Mouse (Mus musculus) G1E-ER4 (cell line): ENCODE data around the gene Morc2b. TPM values are rescaled to one million over a fixed set of nuclear protein-coding genes. Genes with fewer than 3 reads are reported as not detected.
"Not testable (repeated sequence)": the region's sequence is repeated elsewhere in the genome, so short reads cannot be mapped to it uniquely, and the experiment has no call there.

ENCODE experiments used
- GATA1 ChIP-seq: IDR thresholded peaks from one replicate; pipeline ENCODE4 v1.8.0; 2012; ENCODE audit warnings: low read length, inconsistent platforms
- polyA plus RNA-seq: library from polyadenylated mRNA; stranded (reverse); fragments of >175 nt; gene quantifications from 2 replicates; pipeline ENCODE4 v1.2.3, GENCODE M21; 2012

Morc2b gene
- not detected in 2 replicates for polyA plus RNA-seq

DNA sequence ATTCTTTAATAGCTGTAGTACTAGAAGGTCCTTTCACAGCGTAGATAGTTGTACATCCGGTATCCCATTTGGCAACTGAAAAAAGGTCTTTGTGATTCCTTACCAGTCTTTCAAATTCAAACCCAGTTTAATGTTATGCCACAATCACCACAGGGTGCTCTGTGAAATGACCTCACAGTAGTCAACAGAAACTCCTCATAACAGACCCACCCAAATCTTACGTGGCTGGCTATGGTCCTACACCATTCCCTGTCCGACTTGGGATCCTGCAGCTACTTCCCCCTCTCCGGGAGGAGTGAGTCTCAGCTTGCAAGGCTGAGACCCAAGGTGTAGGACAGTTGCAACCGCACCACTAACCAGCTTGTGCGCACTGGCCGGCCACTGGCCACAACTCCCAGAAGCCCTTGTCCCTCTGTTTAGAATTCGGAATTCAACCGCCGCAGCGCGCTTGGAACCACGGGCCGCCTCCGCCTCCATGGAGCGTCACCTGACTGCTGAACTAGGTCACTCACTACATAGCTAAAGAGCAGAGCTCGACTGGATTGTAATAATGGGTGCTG lies at the start of gene Morc2b:
Gene Morc2b, minus strand, starts transcription at position 423 of the 560 bp plus-strand sequence.
- no peak for TF ChIP-seq GATA1

GRCm38 (mm10) chr17:33168147-33168546 lies 28.7 kb upstream of the Morc2b start, which contains the start of gene Olfr55:
Olfr55 (plus strand) TSS chr17:33168447.
- not testable (repeated sequence) for TF ChIP-seq GATA1

- TF ChIP-seq GATA1, result no peak
Observed at GRCm38 (mm10) chr17:33126257-33126656, 13.2 kb downstream of the Morc2b start.

DNA sequence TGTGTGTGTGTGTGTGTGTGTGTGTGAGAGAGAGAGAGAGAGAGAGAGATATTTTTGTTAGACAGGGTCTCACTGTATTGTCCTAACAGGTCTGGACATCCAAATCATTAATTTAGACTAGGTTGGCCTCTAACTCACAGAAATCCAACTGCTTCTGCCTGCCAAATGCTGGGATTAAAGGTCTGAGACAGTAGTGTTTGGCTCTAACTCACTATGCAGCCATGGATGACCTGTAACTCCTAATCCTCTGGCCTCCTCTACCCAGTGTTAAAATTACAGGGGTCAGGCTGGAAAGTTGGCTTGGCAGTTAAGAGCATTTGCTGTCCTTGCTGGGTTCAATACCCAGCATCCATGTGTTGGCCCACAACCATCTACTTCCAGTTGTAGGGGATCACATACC lies 14.9 kb downstream of the Morc2b start:
- no peak for TF ChIP-seq GATA1

GRCm38 (mm10) chr17:33097396-33097795 lies 42.1 kb downstream of the Morc2b start:
- TF ChIP-seq GATA1, result no peak

DNA sequence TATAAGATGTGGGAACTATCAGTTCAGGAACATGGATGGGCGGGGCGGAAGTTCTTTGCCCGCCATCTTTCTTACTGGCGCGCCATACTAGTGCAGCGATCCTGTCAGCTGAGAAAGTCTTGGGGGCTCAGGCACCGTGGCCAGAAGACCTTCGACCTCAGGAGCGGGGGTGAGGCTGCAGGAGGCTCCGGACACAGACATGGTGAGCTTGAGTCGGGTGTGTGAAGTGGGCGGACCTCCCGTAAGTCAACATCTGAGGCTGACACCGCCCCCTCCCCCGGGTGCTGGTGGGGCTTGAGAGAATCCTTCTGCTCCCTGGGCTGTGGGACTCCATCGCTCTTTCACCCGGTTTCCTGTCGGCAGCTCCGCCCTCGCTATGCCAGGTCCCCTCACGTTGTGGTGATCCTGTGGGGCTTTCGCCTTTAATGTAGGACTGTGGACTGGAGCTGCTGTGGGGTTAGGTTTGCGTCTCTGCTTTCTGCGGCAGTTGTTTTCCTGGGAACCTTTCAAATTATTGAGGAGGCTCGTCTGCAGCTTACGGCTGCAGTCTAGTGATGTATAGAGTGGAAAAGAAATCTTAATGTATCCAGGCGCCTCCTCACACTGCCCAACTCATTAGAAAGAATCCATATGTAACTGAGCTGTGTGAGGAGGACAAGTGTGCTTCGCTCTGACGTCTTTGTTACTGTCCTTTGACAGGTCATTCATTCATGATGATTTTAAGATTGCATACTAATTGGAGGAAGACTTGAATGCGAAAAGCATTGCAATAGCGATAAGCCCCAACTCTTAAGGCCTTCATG lies 46.9 kb downstream of the Morc2b start:
- TF ChIP-seq GATA1, result no peak

GRCm38 (mm10) chr17:33091630-33092029 lies 47.9 kb downstream of the Morc2b start:
- no peak for TF ChIP-seq GATA1

GRCm38 (mm10) chr17:33089220-33089949 lies 50.1 kb downstream of the Morc2b start, which contains the start of gene Zfp563:
Zfp563 (plus strand) TSS chr17:33089310.
- TF ChIP-seq GATA1, result no peak

- no peak for TF ChIP-seq GATA1
Observed at GRCm38 (mm10) chr17:33067958-33068357, 71.5 kb downstream of the Morc2b start, which contains the start of gene 4921501E09Rik. 4921501E09Rik (minus strand) TSS chr17:33068058.

Other genes starting within 250 kb of the Morc2b start
- 0.11 and 0.17 TPM in 2 replicates for gene Zfp870, start 248.0 kb downstream of the Morc2b start, polyA plus RNA-seq
- not detected in 2 replicates for gene Cyp4f14, start 222.3 kb downstream of the Morc2b start, polyA plus RNA-seq
- gene Cyp4f13, start 192.3 kb downstream of the Morc2b start, polyA plus RNA-seq, result 14.2 and 21.1 TPM in 2 replicates
- gene Zfp472, start 173.9 kb downstream of the Morc2b start, polyA plus RNA-seq, result 0.11 and 0.28 TPM in 2 replicates
- gene Zfp952, start 146.6 kb downstream of the Morc2b start, polyA plus RNA-seq, result 0.13 and 0.15 TPM in 2 replicates
- 0.03 and 0.13 TPM in 2 replicates for gene Zfp763, start 106.3 kb downstream of the Morc2b start, polyA plus RNA-seq
- not detected in 2 replicates for gene 4921501E09Rik, start 71.6 kb downstream of the Morc2b start, polyA plus RNA-seq
- gene Zfp563, start 50.4 kb downstream of the Morc2b start, polyA plus RNA-seq, result 0.25 and 0.94 TPM in 2 replicates
- gene Olfr55, start 28.8 kb upstream of the Morc2b start, polyA plus RNA-seq, result not detected in 2 replicates
- gene Olfr239, start 51.6 kb upstream of the Morc2b start, polyA plus RNA-seq, result not detected in 2 replicates
- gene Olfr1564, start 82.0 kb upstream of the Morc2b start, polyA plus RNA-seq, result not detected in 2 replicates
- 0.19 and 0.38 TPM in 2 replicates for gene Zfp955a, start 115.5 kb upstream of the Morc2b start, polyA plus RNA-seq
- not detected in 2 replicates for gene Olfr63, start 125.0 kb upstream of the Morc2b start, polyA plus RNA-seq
- 0.32 and 0.40 TPM in 2 replicates for gene Zfp955b, start 149.9 kb upstream of the Morc2b start, polyA plus RNA-seq
- gene Zfp81, start 219.2 kb upstream of the Morc2b start, polyA plus RNA-seq, result 0.26 and 0.33 TPM in 2 replicates